Mouse (Mus musculus) embryonic fibroblast, embryonic 13.5 days (primary cell): Measurements from ENCODE around the gene Slc4a4.

Source experiments
- CTCF ChIP-seq: IDR thresholded peaks from 2 replicates; pipeline ENCODE4 v1.5.1; 2011; ENCODE audit warnings: mild to moderate bottlenecking, control low read depth, low read length, moderate library complexity, borderline replicate concordance; ENCODE audit not compliant: insufficient read depth
- POLR2A ChIP-seq: IDR thresholded peaks from 2 replicates; pipeline ENCODE4 v1.6.1; 2011; ENCODE audit warnings: low read depth, mild to moderate bottlenecking, control low read depth, low read length, moderate library complexity

DNA sequence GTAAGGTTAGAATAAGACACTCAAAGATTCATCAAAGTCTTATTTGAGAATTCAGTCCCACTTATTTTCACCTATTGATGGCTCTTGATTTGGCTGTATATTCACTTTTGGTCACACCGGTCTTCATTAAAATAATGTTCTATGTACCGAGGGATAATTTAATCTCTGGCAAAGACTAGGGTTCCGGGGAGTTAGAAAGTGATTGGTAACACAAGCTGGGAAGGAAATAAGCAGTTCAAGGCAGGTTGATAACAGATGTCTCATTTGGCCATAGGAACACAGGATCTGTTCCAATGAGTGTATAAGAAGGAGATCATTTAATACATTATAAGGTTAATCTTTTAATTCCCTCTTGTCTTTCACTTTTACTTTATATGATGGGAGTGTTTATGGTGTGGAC lies 29.3 kb upstream of the Slc4a4 start:
- TF ChIP-seq CTCF (no peak), POLR2A (no peak)
